Mouse (Mus musculus) brown adipose tissue, adult 24 weeks (tissue): ENCODE measurements around the gene Syvn1. TPM values are rescaled to one million over a fixed set of nuclear protein-coding genes. Genes with fewer than 3 reads are reported as not detected.

Experiments used
- H3K27ac ChIP-seq: fragments of 200-500 bp; replicated peaks from 2 replicates; pipeline ENCODE4 v1.5.1; 2012; ENCODE audit warnings: low read depth, mild to moderate bottlenecking, low read length
- H3K4me1 ChIP-seq: fragments of 200-500 bp; 2 replicates; pipeline ENCODE4 v1.6.1; 2012; ENCODE audit warnings: low read length, mixed read lengths; ENCODE audit not compliant: control insufficient read depth, insufficient read depth, insufficient read length
- H3K4me3 ChIP-seq: fragments of 200-500 bp; 2 replicates; pipeline ENCODE4 v1.5.1; 2012; ENCODE audit warnings: low read depth, mild to moderate bottlenecking, low read length, moderate library complexity; ENCODE audit not compliant: insufficient read depth
- polyA plus RNA-seq: library from polyadenylated mRNA; stranded (reverse); fragments of >200 nt; gene quantifications from 2 replicates; pipeline ENCODE4 v1.2.4, GENCODE M21; 2012; ENCODE audit not compliant: missing spikeins, insufficient read depth, insufficient read length

Gene Syvn1
- polyA plus RNA-seq, 1 experiment, result 14.8 TPM

DNA sequence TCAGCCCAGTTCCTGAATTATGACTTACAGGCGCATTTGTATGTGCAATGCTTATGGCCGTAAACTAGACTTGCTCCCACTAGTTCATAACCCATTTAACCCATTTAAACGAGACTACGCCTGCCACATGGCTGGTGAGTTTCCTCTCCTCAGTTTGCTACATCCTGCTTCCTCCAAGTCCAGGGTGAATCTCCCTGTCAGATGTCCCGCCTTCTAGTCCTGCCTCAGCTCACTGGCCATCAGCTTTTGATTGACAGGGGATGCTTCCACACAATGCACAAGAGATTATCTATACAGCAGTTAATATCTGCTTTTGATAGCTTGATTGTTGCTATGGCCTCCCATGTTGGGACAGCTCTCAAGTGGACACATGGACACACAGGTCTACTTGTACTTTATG, 7.9 kb downstream of the Syvn1 start:
- no peak overlapping the region for H3K4me3 ChIP-seq
- no peak overlapping the region for H3K27ac ChIP-seq
- no peaks in the 10 kb centered on the region; the same call in 1 of the 2 replicates for H3K4me1 ChIP-seq

GRCm38 (mm10) chr19:6056696-6057095, 10.3 kb downstream of the Syvn1 start:
- no peaks in the 10 kb centered on the region; the same call in none of the 2 replicates for H3K4me1 ChIP-seq
- H3K27ac ChIP-seq, result no peak overlapping the region
- peak overlapping the region; percentile 84 for H3K4me3 ChIP-seq

DNA sequence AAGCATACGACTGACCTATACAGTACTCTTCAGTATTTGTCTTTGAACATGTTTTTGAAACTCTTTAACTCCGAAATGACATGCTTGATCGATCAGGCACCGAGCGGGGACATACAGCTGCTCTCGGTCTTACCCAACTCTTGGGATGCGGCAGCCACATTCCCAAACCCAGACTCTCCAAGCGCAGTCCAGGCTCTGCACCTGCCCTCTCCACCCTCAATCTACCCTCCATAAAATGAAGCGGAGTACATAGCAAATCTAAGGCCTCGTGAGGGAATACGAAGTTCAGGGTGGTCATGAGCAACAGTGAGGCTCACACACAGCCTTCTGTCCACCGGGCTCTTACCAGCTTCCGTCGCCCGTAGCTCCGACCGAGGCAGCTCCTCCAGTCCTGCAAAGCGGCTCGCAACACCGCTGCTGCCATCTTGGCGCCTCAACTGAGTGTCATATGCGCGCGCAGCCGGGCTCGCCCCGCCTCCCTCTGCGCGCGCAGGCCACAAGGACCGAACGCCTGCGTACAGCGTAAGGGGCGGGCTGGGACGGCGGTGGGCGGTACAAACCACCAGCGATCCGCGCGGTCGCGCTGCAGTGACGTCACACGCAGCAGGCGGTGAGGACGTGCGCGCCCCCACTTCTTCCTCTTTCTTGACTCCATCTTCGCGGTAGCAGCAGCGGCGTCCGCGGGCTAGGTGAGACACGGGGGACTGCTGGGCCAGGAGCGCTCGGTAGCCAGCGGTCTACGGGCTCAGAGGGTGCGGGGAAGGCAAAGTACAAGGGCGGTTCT, 11.1 kb downstream of the Syvn1 start, which contains the start of the genes Mrpl49 and Fau:
Gene Mrpl49, minus strand, starts transcription at position 473 of the 784 bp plus-strand sequence.
Gene Fau, plus strand, starts transcription at position 532 of the 784 bp plus-strand sequence.
- peaks cover 6% of the 10 kb centered on the region for H3K4me1 ChIP-seq
- peak within 1 kb of the TSS; percentile 89 for H3K27ac ChIP-seq
- peak within 1 kb of the TSS; percentile 94 for H3K4me3 ChIP-seq

DNA sequence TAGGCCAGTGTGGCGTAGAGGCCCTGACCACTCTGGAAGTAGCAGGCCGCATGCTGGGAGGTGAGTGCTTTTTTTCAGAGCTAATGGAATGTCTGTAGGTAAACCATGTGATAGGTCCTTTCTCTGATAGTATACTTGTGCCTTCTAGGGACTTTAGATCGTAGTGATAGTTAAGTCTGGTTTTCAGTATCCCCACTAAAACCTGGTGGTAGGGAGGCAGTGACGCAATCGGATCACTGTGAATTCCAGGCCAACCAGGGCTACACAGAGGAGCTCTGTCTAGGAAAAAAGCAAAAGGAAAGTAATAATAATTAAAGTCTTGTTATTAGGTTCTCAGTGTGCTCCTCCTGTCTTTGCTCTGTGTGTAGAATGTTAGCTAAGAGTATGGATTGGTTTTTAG, 12.1 kb downstream of the Syvn1 start:
- Histone ChIP-seq H3K4me1 (peaks cover 7% of the 10 kb centered on the region), H3K27ac (peak overlapping the region; percentile 89), H3K4me3 (peak overlapping the region; percentile 94)

- H3K4me3 ChIP-seq, result peak overlapping the region; percentile 94
- H3K27ac ChIP-seq, result peak overlapping the region; percentile 3; the same call in 1 of the 2 replicates
- peaks cover 7% of the 10 kb centered on the region for H3K4me1 ChIP-seq
Measured at GRCm38 (mm10) chr19:6058966-6059365, 12.6 kb downstream of the Syvn1 start.

GRCm38 (mm10) chr19:6061021-6061533, 14.7 kb downstream of the Syvn1 start, which contains the start of gene Znhit2:
Gene Znhit2 (plus strand): TSS chr19:6061192.
- H3K4me3 ChIP-seq, result peak within 1 kb of the TSS; percentile 90
- peak within 1 kb of the TSS; percentile 53 for H3K27ac ChIP-seq
- peaks cover 7% of the 10 kb centered on the region for H3K4me1 ChIP-seq

DNA sequence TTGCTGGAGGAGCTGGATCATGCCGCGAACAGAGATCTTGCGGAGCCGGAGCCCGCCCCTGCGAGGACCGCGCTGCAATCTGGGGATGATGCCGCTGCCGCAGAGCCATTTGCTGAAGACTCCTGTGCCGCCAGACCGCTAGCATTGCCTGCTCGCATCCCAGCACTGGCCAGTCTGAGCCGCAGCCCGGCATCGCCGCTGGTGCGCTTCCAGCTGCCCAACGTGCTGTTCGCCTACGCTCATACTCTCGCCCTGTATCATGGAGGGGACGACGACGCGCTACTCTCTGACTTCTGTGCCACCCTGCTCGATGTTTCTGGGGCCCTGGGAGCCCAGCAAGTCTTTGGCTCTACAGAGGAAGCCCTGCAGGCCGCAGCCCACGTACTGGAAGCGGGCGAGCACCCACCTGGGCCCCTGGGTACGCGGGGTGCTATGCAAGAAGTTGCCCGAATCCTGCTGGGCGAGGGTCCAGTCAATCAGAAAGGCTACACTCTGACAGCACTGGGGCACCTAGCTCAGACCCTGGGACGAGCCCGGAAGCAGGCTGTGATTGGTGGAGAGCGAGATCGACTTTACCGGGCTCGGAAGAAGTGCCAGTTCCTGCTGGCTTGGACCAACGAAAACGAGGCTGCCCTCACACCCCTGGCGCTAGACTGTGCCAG, 15.4 kb downstream of the Syvn1 start:
- H3K4me3 ChIP-seq, result peak overlapping the region; percentile 90
- H3K4me1 ChIP-seq, result peaks cover 9% of the 10 kb centered on the region
- 0 out of 2 replicates have a peak overlapping the region, but pooled peaks have one; percentile 53 for H3K27ac ChIP-seq

- Histone ChIP-seq H3K4me1 (peaks cover 13% of the 10 kb centered on the region), H3K27ac (no peak overlapping the region), H3K4me3 (peak overlapping the region; percentile 90)
Measured at GRCm38 (mm10) chr19:6062418-6062817, 16.0 kb downstream of the Syvn1 start.

GRCm38 (mm10) chr19:6063081-6063480, 16.7 kb downstream of the Syvn1 start:
- Histone ChIP-seq H3K27ac (no peak overlapping the region), H3K4me3 (no peak overlapping the region)

DNA sequence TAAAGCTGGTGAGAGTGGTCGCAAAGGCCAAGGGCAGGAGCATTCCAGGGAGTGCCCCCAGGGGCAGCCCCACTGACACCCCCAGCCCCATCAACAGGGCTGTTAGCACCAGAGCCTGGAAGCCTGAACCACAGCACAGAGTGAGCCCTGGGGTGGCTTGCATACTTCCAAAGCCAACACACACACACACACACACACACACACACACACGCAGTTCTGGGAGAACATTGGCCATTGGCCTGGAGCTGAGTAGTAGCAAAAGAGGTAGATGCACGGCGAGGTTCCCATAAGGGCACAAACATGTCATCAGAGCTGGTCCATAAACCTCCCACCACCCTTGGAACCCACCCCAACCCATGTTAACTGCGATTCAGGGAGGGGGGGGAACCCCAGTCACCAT, 20.2 kb downstream of the Syvn1 start:
- Histone ChIP-seq H3K4me3 (peak overlapping the region; percentile 58; the same call in 1 of the 2 replicates), H3K27ac (no peak overlapping the region), H3K4me1 (peaks cover 13% of the 10 kb centered on the region)

More at GRCm38 (mm10) chr19:6063081-6063480, 16.7 kb downstream of the Syvn1 start:
- H3K4me1 ChIP-seq, result peaks cover 13% of the 10 kb centered on the region

- H3K4me3 ChIP-seq, result peak overlapping the region; percentile 58
- H3K4me1 ChIP-seq, result peaks cover 10% of the 10 kb centered on the region
- no peak overlapping the region for H3K27ac ChIP-seq
Measured at GRCm38 (mm10) chr19:6067011-6067723, 20.8 kb downstream of the Syvn1 start.

- no peak within 1 kb of the TSS for H3K27ac ChIP-seq
- H3K4me3 ChIP-seq, result peak within 1 kb of the TSS; percentile 58
- peaks cover 6% of the 10 kb centered on the region for H3K4me1 ChIP-seq
Measured at GRCm38 (mm10) chr19:6067724-6068415, 21.5 kb downstream of the Syvn1 start, which contains the start of gene Tm7sf2. Gene Tm7sf2 (minus strand): TSS chr19:6068373.

DNA sequence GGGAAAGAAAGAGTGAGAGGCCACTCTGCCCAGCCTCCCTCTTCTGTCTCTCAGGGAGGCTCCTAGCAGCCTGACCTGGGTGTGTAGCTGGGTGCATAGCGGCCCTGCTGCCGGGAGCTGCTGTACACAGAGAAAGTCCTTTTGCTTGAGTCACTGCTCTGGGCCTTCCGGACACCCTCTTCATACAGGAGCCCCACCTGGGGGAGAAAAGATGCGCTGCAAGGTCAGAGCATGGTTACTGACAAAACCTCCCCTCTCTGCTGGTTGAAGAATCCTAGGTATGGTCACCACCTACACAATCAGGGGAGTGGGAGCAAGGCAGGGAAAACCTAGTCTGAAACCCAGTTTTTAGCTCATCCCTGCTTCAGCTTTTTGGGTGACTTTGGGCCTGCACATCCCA, 22.6 kb downstream of the Syvn1 start:
- Histone ChIP-seq H3K27ac (no peak overlapping the region), H3K4me3 (no peak overlapping the region), H3K4me1 (peaks cover 6% of the 10 kb centered on the region; the same call in 1 of the 2 replicates)

- Histone ChIP-seq H3K4me1 (peaks cover 6% of the 10 kb centered on the region; the same call in 1 of the 2 replicates), H3K27ac (no peak overlapping the region), H3K4me3 (no peak overlapping the region)
Measured at GRCm38 (mm10) chr19:6069851-6070250, 23.5 kb downstream of the Syvn1 start.
